Mouse (Mus musculus) MEL (cell line): Measurements from ENCODE around the gene Ubac2. TPM values are rescaled to one million over a fixed set of nuclear protein-coding genes. Genes with fewer than 3 reads are reported as not detected.

Experiments used
- DNase-seq: peaks from one replicate; pipeline ENCODE4 v3.0.0; 2011; ENCODE audit warnings: low read depth, low spot score
- H3K27ac ChIP-seq: 2 replicates; pipeline ENCODE4 v1.5.1; 2012; ENCODE audit warnings: low read depth, mild to moderate bottlenecking, control low read depth, low read length, moderate library complexity; ENCODE audit not compliant: control insufficient read depth
- H3K27me3 ChIP-seq, 2 experiments: fragments of 150-350 bp in 1 of 2; sonication (generic) in 1 of 2; 2 replicates each; pipeline ENCODE4 v1.6.1; 2012; ENCODE audit warnings: low read length in 2 of 2, mild to moderate bottlenecking in 2 of 2, improper control_type of control experiment in 1 of 2, moderate library complexity in 1 of 2; ENCODE audit not compliant: insufficient read depth in 2 of 2, control insufficient read depth in 1 of 2
- H3K36me3 ChIP-seq, 2 experiments: 2 replicates each; pipeline ENCODE4 v1.6.1; 2012 to 2014; ENCODE audit warnings: low read length in 2 of 2, improper control_type of control experiment in 1 of 2, inconsistent platforms in 1 of 2, mild to moderate bottlenecking in 1 of 2; ENCODE audit not compliant: insufficient read depth in 2 of 2, control insufficient read depth in 1 of 2
- H3K4me1 ChIP-seq, 2 experiments: fragments of 150-350 bp in 1 of 2; sonication (generic) in 1 of 2; 2 replicates each; pipeline ENCODE4 v1.6.1; 2012; ENCODE audit warnings: low read length in 2 of 2, improper control_type of control experiment in 1 of 2, mild to moderate bottlenecking in 1 of 2; ENCODE audit not compliant: insufficient read depth in 2 of 2, control insufficient read depth in 1 of 2
- H3K4me3 ChIP-seq, 2 experiments: fragments of 150-350 bp in 1 of 2; sonication (generic) in 1 of 2; 2 replicates each; pipeline ENCODE4 v1.5.1; 2012; ENCODE audit warnings: low read depth in 2 of 2, low read length in 2 of 2, mild to moderate bottlenecking in 2 of 2, moderate library complexity in 2 of 2, control low read depth in 1 of 2, improper control_type of control experiment in 1 of 2; ENCODE audit not compliant: control insufficient read depth in 1 of 2, insufficient read depth in 1 of 2
- H3K79me2 ChIP-seq: 2 replicates; pipeline ENCODE4 v1.6.1; 2012; ENCODE audit warnings: mild to moderate bottlenecking, low read length, moderate library complexity; ENCODE audit not compliant: control insufficient read depth, poor library complexity, insufficient read depth
- H3K9ac ChIP-seq: 2 replicates; pipeline ENCODE4 v1.6.1; 2012; ENCODE audit warnings: low read depth, mild to moderate bottlenecking, control low read depth, low read length, moderate library complexity; ENCODE audit not compliant: control insufficient read depth, poor library complexity, severe bottlenecking
- H3K9me3 ChIP-seq: fragments of 150-350 bp; sonication (generic); replicated peaks from 2 replicates; pipeline ENCODE4 v1.6.1; 2012; ENCODE audit warnings: mild to moderate bottlenecking, low read length, improper control_type of control experiment, moderate library complexity; ENCODE audit not compliant: insufficient read depth
- CHD1 ChIP-seq: IDR thresholded peaks from 2 replicates; pipeline ENCODE4 v1.6.1; 2012; ENCODE audit warnings: low read depth, mild to moderate bottlenecking, inconsistent platforms, low read length, improper control_type of control experiment
- E2F4 ChIP-seq: IDR thresholded peaks from 2 replicates; pipeline ENCODE4 v1.6.1; 2011; ENCODE audit warnings: low read depth, low read length, improper control_type of control experiment, borderline replicate concordance
- ELF1 ChIP-seq: IDR thresholded peaks from 2 replicates; pipeline ENCODE4 v1.6.1; 2014; ENCODE audit warnings: low read depth, mild to moderate bottlenecking, inconsistent platforms, low read length, improper control_type of control experiment, moderate library complexity
- ETS1 ChIP-seq: IDR thresholded peaks from 2 replicates; pipeline ENCODE4 v1.6.1; 2012; ENCODE audit warnings: low read depth, mild to moderate bottlenecking, inconsistent platforms, low read length, improper control_type of control experiment, moderate library complexity
- GABPA ChIP-seq: IDR thresholded peaks from 2 replicates; pipeline ENCODE4 v1.6.1; 2012; ENCODE audit warnings: low read depth, mild to moderate bottlenecking, inconsistent platforms, low read length, improper control_type of control experiment, moderate library complexity
- JUND ChIP-seq: IDR thresholded peaks from 2 replicates; pipeline ENCODE4 v1.6.1; 2011; ENCODE audit warnings: low read depth, mild to moderate bottlenecking, improper control_type of control experiment, low read length
- KAT2A ChIP-seq: conservative IDR thresholded peaks from 2 replicates; pipeline ENCODE4 v1.6.1; 2012; ENCODE audit warnings: low read depth, low read length, improper control_type of control experiment, inconsistent platforms
- MAZ ChIP-seq: IDR thresholded peaks from 2 replicates; pipeline ENCODE4 v1.6.1; 2012; ENCODE audit warnings: low read depth, mild to moderate bottlenecking, inconsistent platforms, low read length, improper control_type of control experiment
- MXI1 ChIP-seq: IDR thresholded peaks from 2 replicates; pipeline ENCODE4 v1.6.1; 2011; ENCODE audit warnings: mild to moderate bottlenecking, low read depth, low read length, improper control_type of control experiment
- MYC ChIP-seq: IDR thresholded peaks from 2 replicates; pipeline ENCODE4 v1.6.1; 2011; ENCODE audit warnings: low read depth, mild to moderate bottlenecking, low read length, improper control_type of control experiment, moderate library complexity
- POLR2A ChIP-seq, 2 experiments: IDR thresholded peaks; 2 replicates each; pipeline ENCODE4 v1.6.1; 2011 to 2012; ENCODE audit warnings: low read length in 2 of 2, mild to moderate bottlenecking in 2 of 2, control low read depth in 1 of 2, improper control_type of control experiment in 1 of 2, low read depth in 1 of 2, moderate library complexity in 1 of 2; ENCODE audit not compliant: control insufficient read depth in 1 of 2, insufficient read depth in 1 of 2, poor library complexity in 1 of 2
- RAD21 ChIP-seq: IDR thresholded peaks from 2 replicates; pipeline ENCODE4 v1.6.1; 2011; ENCODE audit warnings: mild to moderate bottlenecking, low read depth, low read length, improper control_type of control experiment
- SIN3A ChIP-seq: IDR thresholded peaks from 2 replicates; pipeline ENCODE4 v1.6.1; 2012; ENCODE audit warnings: low read length, improper control_type of control experiment, inconsistent platforms
- UBTF ChIP-seq: IDR thresholded peaks from 2 replicates; pipeline ENCODE4 v1.6.1; 2012; ENCODE audit warnings: low read depth, mild to moderate bottlenecking, inconsistent platforms, low read length, improper control_type of control experiment, moderate library complexity, borderline replicate concordance; ENCODE audit not compliant: insufficient read depth
- ZKSCAN1 ChIP-seq: IDR thresholded peaks from 2 replicates; pipeline ENCODE4 v1.6.1; 2012; ENCODE audit warnings: low read depth, mild to moderate bottlenecking, inconsistent platforms, low read length, improper control_type of control experiment, moderate library complexity
- ZNF384 ChIP-seq: IDR thresholded peaks from 2 replicates; pipeline ENCODE4 v1.6.1; 2012; ENCODE audit warnings: low read depth, mild to moderate bottlenecking, inconsistent platforms, low read length, improper control_type of control experiment
- polyA plus RNA-seq, 2 experiments: library from polyadenylated mRNA; stranded (reverse) in 1 of 2; unstranded in 1 of 2; fragments of >175 nt in 1 of 2; fragments of >200 nt in 1 of 2; gene quantifications; 2 replicates each; pipeline versions ENCODE4 v1.2.1 to v1.2.4; 2012; ENCODE audit warnings: low replicate concordance in 2 of 2, low read depth in 1 of 2; ENCODE audit not compliant: insufficient read length in 2 of 2, insufficient read depth in 1 of 2, missing spikeins in 1 of 2
- total RNA-seq: library from RNA; depleted of rRNA; stranded (reverse); fragments of 300-350 nt; gene quantifications from 2 replicates; pipeline ENCODE4 v1.2.3, GENCODE M21; 2012

Ubac2 gene
- total and polyA plus RNA-seq, 3 experiments = 32.9 to 44.8 TPM; not detected in 1

DNA sequence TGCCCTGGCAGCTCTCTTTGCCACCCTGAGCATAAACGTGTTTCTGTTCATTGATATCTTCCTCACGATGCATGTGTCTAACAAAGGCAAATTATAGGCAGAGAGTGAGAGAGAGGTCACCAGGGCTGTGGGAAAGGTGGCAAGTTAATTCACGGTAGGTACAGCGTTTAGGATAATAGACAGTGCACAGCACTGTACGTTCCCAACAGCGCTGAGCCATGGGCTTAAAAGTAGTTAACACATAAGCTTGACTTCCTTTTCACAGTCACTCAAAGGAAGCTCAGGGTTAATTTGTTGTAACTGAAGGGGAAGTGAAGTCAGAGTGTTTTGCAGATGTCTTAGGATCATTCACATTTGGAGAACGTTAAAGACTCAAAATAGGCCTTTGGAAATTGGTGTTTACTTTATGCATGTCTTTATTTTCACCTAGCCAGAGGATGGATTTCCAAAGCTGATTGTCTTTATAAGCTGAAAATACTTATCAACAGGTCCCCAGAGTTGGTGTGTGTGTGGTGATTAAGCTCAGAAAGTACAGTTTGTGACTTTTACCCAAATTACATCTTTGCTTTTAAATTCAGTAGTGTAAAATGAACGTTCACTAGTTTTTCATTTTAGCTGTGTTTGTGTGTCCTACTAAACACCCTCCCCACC, 28.0 kb downstream of the Ubac2 start:
- TF ChIP-seq KAT2A = no peak
- Histone ChIP-seq H3K36me3 (peaks cover 0 to 7% of the 10 kb centered on the region in 2 experiments; a peak in 2 of 4 replicates), H3K27me3 (no peaks in the 10 kb centered on the region), H3K27ac (no peak overlapping the region), H3K9me3 (no peaks in the 10 kb centered on the region), H3K79me2 (no peaks in the 10 kb centered on the region; the same call in 1 of the 2 replicates), H3K4me3 (no peak overlapping the region), H3K9ac (no peak overlapping the region), H3K4me1 (no peaks in the 10 kb centered on the region)
- no peak for DNase-seq

DNA sequence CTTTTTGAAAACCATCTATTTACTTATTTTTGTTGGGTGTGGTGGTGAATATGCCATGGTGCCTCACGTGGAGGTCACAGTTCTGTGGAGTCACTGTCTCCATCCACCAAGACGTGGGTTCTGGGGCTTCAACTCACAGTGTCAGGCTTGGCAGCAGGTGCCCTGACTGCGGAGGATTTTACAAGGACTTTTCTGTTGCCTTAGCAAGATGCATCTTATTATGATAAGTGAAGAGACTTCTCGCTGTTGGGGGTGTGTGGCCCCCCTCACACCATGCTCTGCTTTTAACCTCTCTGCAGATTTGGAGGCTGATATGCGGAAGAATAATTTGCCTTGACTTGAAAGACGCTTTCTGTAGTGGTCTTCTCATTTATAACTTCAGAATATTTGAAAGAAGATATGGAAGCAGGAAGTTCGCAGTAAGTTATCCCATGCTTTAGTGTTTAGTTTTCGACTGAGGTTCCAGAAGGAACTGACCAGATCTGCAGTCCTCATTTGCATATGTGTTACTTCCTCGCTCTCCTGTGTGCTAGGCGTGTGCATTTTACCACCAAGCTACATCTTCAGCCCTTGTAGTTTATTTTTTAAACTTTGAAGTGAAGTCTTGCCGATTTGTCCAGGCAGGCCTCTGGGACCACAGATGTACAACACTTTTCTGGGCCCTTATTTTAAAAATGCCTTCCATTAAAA, 28.7 kb downstream of the Ubac2 start:
- no peak for DNase-seq
- no peak overlapping the region for H3K4me3 ChIP-seq
- TF ChIP-seq JUND = no peak
- TF ChIP-seq UBTF = no peak
- TF ChIP-seq CHD1 = no peak
- TF ChIP-seq SIN3A = no peak
- no peak for TF ChIP-seq RAD21
- TF ChIP-seq POLR2A (IDR thresholded peaks at IDR 0.05; ENCODE audit: control insufficient read depth in 1 of 2, insufficient read depth in 1 of 2, low read depth in 1 of 2, low read length in 2 of 2, poor library complexity in 1 of 2) = no peak
- no peak for TF ChIP-seq ZKSCAN1

GRCm38 (mm10) chr14:121909868-121910267, 31.4 kb downstream of the Ubac2 start:
- H3K27ac ChIP-seq = no peak overlapping the region
- H3K79me2 ChIP-seq = no peaks in the 10 kb centered on the region; the same call in 1 of the 2 replicates
- H3K27me3 ChIP-seq = no peaks in the 10 kb centered on the region
- H3K36me3 ChIP-seq = peaks cover 0 to 7% of the 10 kb centered on the region in 2 experiments; a peak in 2 of 4 replicates
- no peak for DNase-seq
- no peak overlapping the region for H3K4me3 ChIP-seq
- no peaks in the 10 kb centered on the region for H3K4me1 ChIP-seq
- no peak overlapping the region for H3K9ac ChIP-seq
- no peaks in the 10 kb centered on the region for H3K9me3 ChIP-seq
- no peak for TF ChIP-seq KAT2A
- no peak for TF ChIP-seq UBTF
- TF ChIP-seq MAZ = no peak
- no peak for TF ChIP-seq MXI1
- TF ChIP-seq ZNF384 = no peak
- no peak for TF ChIP-seq ETS1
- TF ChIP-seq MYC = no peak
- no peak for TF ChIP-seq RAD21
- TF ChIP-seq GABPA = no peak
- TF ChIP-seq ELF1 = no peak
- no peak for TF ChIP-seq E2F4
- TF ChIP-seq, all 39 proteins: peak for 0

More for the DNA sequence above, 28.7 kb downstream of the Ubac2 start:
- Histone ChIP-seq H3K9ac (no peak overlapping the region), H3K27ac (no peak overlapping the region), H3K79me2 (no peaks in the 10 kb centered on the region; the same call in 1 of the 2 replicates), H3K9me3 (no peaks in the 10 kb centered on the region), H3K36me3 (peaks cover 0 to 7% of the 10 kb centered on the region in 2 experiments; a peak in 2 of 4 replicates), H3K27me3 (no peaks in the 10 kb centered on the region), H3K4me1 (no peaks in the 10 kb centered on the region)
